Mouse (Mus musculus) testis, adult 2 months (tissue): Measurements from ENCODE around the gene Akr1c21. TPM values are rescaled to one million over a fixed set of nuclear protein-coding genes. Genes with fewer than 3 reads are reported as not detected.
"Not testable (repeated sequence)": the region's sequence is repeated elsewhere in the genome, so short reads cannot be mapped to it uniquely, and the experiment has no call there.

Experiments used
- H3K27ac ChIP-seq: fragments of 200-500 bp; 2 replicates; pipeline ENCODE4 v1.5.1; 2012; ENCODE audit warnings: low read depth, low read length; ENCODE audit not compliant: control insufficient read depth, insufficient read depth
- H3K27me3 ChIP-seq: fragments of 200-500 bp; 2 replicates; pipeline ENCODE4 v1.6.1; 2012; ENCODE audit warnings: mild to moderate bottlenecking, low read length, moderate library complexity; ENCODE audit not compliant: control insufficient read depth, insufficient read depth
- H3K36me3 ChIP-seq: fragments of 200-500 bp; 2 replicates; pipeline ENCODE4 v1.6.1; 2012; ENCODE audit warnings: mild to moderate bottlenecking, low read length; ENCODE audit not compliant: control insufficient read depth, insufficient read depth
- H3K4me1 ChIP-seq: fragments of 200-500 bp; 2 replicates; pipeline ENCODE4 v1.6.1; 2012; ENCODE audit warnings: low read length; ENCODE audit not compliant: control insufficient read depth, insufficient read depth
- H3K4me3 ChIP-seq: fragments of 200-500 bp; 2 replicates; pipeline ENCODE4 v1.5.1; 2012; ENCODE audit warnings: low read depth, mild to moderate bottlenecking, low read length, moderate library complexity, mixed read lengths; ENCODE audit not compliant: control insufficient read depth
- CTCF ChIP-seq: fragments of 200-500 bp; IDR thresholded peaks from 2 replicates; pipeline ENCODE4 v1.5.1; 2012; ENCODE audit warnings: low read depth, mild to moderate bottlenecking, inconsistent platforms, low read length, moderate library complexity; ENCODE audit not compliant: control insufficient read depth, insufficient read depth, insufficient replicate concordance
- POLR2A ChIP-seq: fragments of 200-500 bp; IDR thresholded peaks from 2 replicates; pipeline ENCODE4 v1.6.1; 2012; ENCODE audit warnings: low read depth, mild to moderate bottlenecking, inconsistent platforms, low read length, moderate library complexity; ENCODE audit not compliant: control insufficient read depth
- polyA plus RNA-seq: library from polyadenylated mRNA; depleted of rRNA; stranded (reverse); fragments of >200 nt; gene quantifications from 2 replicates; pipeline ENCODE4 v1.2.3, GENCODE M21; 2012; rRNA removed

Gene Akr1c21
- polyA plus RNA-seq: 0.61 and 0.96 TPM in 2 replicates

GRCm38 (mm10) chr13:4573871-4574270 lies at the start of gene Akr1c21:
Gene Akr1c21, plus strand, starts transcription at chr13:4574075.
- Histone ChIP-seq H3K27me3 (no peaks in the 10 kb centered on the region), H3K4me1 (no peaks in the 10 kb centered on the region), H3K4me3 (no peak within 1 kb of the TSS), H3K36me3 (no peaks in the 10 kb centered on the region), H3K27ac (no peak within 1 kb of the TSS)
- TF ChIP-seq CTCF: no peak
- no peak for TF ChIP-seq POLR2A

- TF ChIP-seq POLR2A: no peak
- no peak for TF ChIP-seq CTCF
- H3K27ac ChIP-seq: no peak overlapping the region
These were observed 14.7 kb upstream of the Akr1c21 start for GRCm38 (mm10) chr13:4559143-4559542.

DNA sequence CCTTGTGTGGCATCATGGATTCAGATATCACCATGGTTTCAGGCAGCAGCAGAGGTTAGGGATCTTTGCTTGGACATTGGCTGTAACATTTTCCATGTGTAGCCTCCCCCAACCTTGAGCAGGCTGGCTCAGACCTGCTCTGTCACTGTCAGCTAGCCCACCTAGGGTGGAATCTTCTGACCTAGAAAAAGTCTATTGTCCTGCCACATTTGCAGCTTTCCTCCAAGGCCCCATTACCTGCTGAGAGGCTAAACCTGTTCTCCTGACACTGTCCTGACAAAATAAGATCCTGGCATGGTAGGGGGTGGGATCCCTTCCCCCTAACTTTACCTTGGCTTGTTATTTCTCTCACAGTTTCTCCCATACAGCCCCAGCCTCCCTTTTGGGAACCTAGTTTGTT lies 13.4 kb upstream of the Akr1c21 start:
- H3K36me3 ChIP-seq: no peaks in the 10 kb centered on the region
- no peak overlapping the region for H3K4me3 ChIP-seq
- TF ChIP-seq CTCF: no peak
- TF ChIP-seq POLR2A: no peak
- H3K4me1 ChIP-seq: no peaks in the 10 kb centered on the region
- no peak overlapping the region for H3K27ac ChIP-seq
- H3K27me3 ChIP-seq: no peaks in the 10 kb centered on the region

More at GRCm38 (mm10) chr13:4559143-4559542, 14.7 kb upstream of the Akr1c21 start:
- H3K4me3 ChIP-seq: no peak overlapping the region
- H3K27me3 ChIP-seq: no peaks in the 10 kb centered on the region
- no peaks in the 10 kb centered on the region for H3K4me1 ChIP-seq
- H3K36me3 ChIP-seq: no peaks in the 10 kb centered on the region

- TF ChIP-seq POLR2A (no peak), CTCF (no peak)
- Histone ChIP-seq H3K27ac (no peak overlapping the region), H3K4me1 (no peaks in the 10 kb centered on the region), H3K4me3 (no peak overlapping the region), H3K36me3 (no peaks in the 10 kb centered on the region), H3K27me3 (no peaks in the 10 kb centered on the region)
These were observed 7.9 kb upstream of the Akr1c21 start for GRCm38 (mm10) chr13:4565996-4566395.

DNA sequence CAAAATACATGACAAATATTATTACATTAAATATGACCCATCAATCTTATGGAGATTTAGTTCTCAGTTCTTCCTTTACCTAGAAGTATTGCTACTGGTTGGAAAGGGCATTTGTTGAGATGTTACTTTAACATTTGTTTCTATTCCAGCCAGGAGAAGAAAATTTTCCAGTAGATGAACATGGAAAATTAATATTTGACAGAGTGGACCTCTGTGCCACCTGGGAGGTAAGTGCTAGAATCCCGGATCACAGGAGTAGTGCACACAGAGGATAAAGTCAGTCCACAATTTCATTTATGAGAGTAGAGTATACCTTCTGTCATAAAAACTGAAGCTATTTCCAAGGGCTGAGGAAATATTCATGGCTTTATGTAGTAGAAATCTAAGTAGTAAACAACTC lies 3.0 kb downstream of the Akr1c21 start:
- TF ChIP-seq CTCF (no peak), POLR2A (no peak)
- Histone ChIP-seq H3K27ac (no peak overlapping the region), H3K4me3 (no peak overlapping the region), H3K36me3 (no peaks in the 10 kb centered on the region), H3K27me3 (no peaks in the 10 kb centered on the region), H3K4me1 (no peaks in the 10 kb centered on the region)

- H3K4me1 ChIP-seq, H3K4me3 ChIP-seq, H3K36me3 ChIP-seq, H3K27ac ChIP-seq, H3K27me3 ChIP-seq: not testable (repeated sequence)
These were observed 29.6 kb downstream of the Akr1c21 start for GRCm38 (mm10) chr13:4603431-4603830.

GRCm38 (mm10) chr13:4606821-4607220 lies 32.9 kb downstream of the Akr1c21 start:
- H3K27me3 ChIP-seq: no peaks in the 10 kb centered on the region
- no peaks in the 10 kb centered on the region for H3K36me3 ChIP-seq
- H3K4me1 ChIP-seq: peaks cover 5% of the 10 kb centered on the region; the same call in 1 of the 2 replicates
- H3K27ac ChIP-seq: no peak overlapping the region
- H3K4me3 ChIP-seq: no peak overlapping the region
- TF ChIP-seq CTCF (no peak), POLR2A (no peak)

- H3K27me3 ChIP-seq: no peaks in the 10 kb centered on the region
- H3K4me1 ChIP-seq: peaks cover 5% of the 10 kb centered on the region; the same call in 1 of the 2 replicates
- H3K4me3 ChIP-seq: peak overlapping the region; percentile 97
- no peak for TF ChIP-seq CTCF
- TF ChIP-seq POLR2A: no peak
- no peaks in the 10 kb centered on the region for H3K36me3 ChIP-seq
- H3K27ac ChIP-seq: peak overlapping the region; percentile 87
These were observed 34.7 kb downstream of the Akr1c21 start for GRCm38 (mm10) chr13:4608530-4608929.
